Comparison of ENCODE assay signal across 8 mouse cellular contexts in genomic region chr10:128536266-128536940, GRCm38 (mm10). TPM values are rescaled to one million over a fixed set of nuclear protein-coding genes. Genes with fewer than 3 reads are reported as not detected.
DNase-seq lines count a peak whose midpoint lies in the region; ATAC-seq and TF ChIP-seq lines count a peak whose summit lies in the region.

No protein-coding gene starts in this region.

- DNase-seq in adipocyte (ENCODE audit: low spot score): peak; percentile 92
- peak; percentile 84 to 86 for DNase-seq in gastrocnemius, adult 8-10 months (ENCODE audit: low spot score in 2 of 2)
- peak; percentile 88 for DNase-seq in hindlimb bud, embryonic 11.5 days (ENCODE audit: extremely low spot score, low read depth, low spot score)
- DNase-seq in left cerebral cortex, adult 2 months (ENCODE audit: extremely low spot score in 1 of 2, low spot score in 2 of 2): peak; percentile 83 to 85
- DNase-seq in right cerebral cortex, adult 18-20 months: peak; percentile 89
- peak; percentile 90 for DNase-seq in urinary bladder, postnatal 14 days (ENCODE audit: low spot score)

- no peak for TF ChIP-seq POLR2A in cortical plate, adult 2 months (IDR thresholded peaks at IDR 0.05; ENCODE audit: extremely low read depth, insufficient read depth, low read length)

- H3K4me1 ChIP-seq in cortical plate, adult 2 months (ENCODE audit: control insufficient read depth, insufficient read depth, low read length): no peaks in the 10 kb centered on the region

- ATAC-seq in megakaryocyte, adult 5-6 weeks (ENCODE audit: poor library complexity, severe bottlenecking): peak; percentile 98

- H3K4me3 ChIP-seq in cortical plate, adult 2 months (ENCODE audit: insufficient read depth, low read length): no peak overlapping the region
- peak overlapping the region; percentile 27; the same call in 1 of the 2 replicates for H3K4me3 ChIP-seq in left cerebral cortex, adult 2 months

- TF ChIP-seq CTCF in cortical plate, adult 2 months (IDR thresholded peaks at IDR 0.05; ENCODE audit: extremely low read depth, insufficient read depth, low read length): peak; percentile 81
- peak; percentile 95 for TF ChIP-seq CTCF in left cerebral cortex, adult 2 months (IDR thresholded peaks at IDR 0.05)

- no peak overlapping the region for H3K27ac ChIP-seq in cortical plate, adult 2 months (ENCODE audit: insufficient read depth, low read length)
- H3K27ac ChIP-seq in left cerebral cortex, adult 2 months: peak overlapping the region; percentile 21; the same call in 1 of the 2 replicates

- intact Hi-C loops in left cerebral cortex, adult 2 months (cut with DNase I): loop anchor here (2.0 kb wide), 2 partner anchors 18 to 78 kb away; partner anchors contain the start of gene Smarcc2

RNA-seq across cellular contexts. Expression of gene Esyt1, which starts 10.7 kb away (rescaled TPM):
- 11.6 and 12.0 TPM in 2 replicates for polyA plus RNA-seq in cortical plate, adult 2 months (2012; rRNA removed)
- 10 to 100 TPM; 10.4 to 13.5 (median 13.4) TPM for total RNA-seq in gastrocnemius, adult 8-10 months (2022)
- 10 to 100 TPM; 10.2 to 10.4 TPM for total RNA-seq in left cerebral cortex, adult 2 months (2021)
- 125 and 127 TPM in 2 replicates for total RNA-seq in megakaryocyte, adult 5-6 weeks (2015)
- 266 and 267 TPM in 2 replicates for total RNA-seq in megakaryocyte, adult 5-6 weeks (2017)

RNA-seq across cellular contexts. Expression of gene Zc3h10, which starts 11.2 kb away (rescaled TPM):
- 11.9 and 12.9 TPM in 2 replicates for polyA plus RNA-seq in cortical plate, adult 2 months (2012; rRNA removed)
- total RNA-seq in gastrocnemius, adult 8-10 months (2022): 1 to 10 TPM; 5.7 to 7.5 (median 6.7) TPM
- total RNA-seq in left cerebral cortex, adult 2 months (2021): 10 to 100 TPM; 12.4 to 15.7 TPM
- total RNA-seq in megakaryocyte, adult 5-6 weeks (2015): 6.0 and 8.1 TPM in 2 replicates
- total RNA-seq in megakaryocyte, adult 5-6 weeks (2017): 12.9 and 14.5 TPM in 2 replicates

RNA-seq across cellular contexts. Expression of gene Rpl41, which starts 12.7 kb away (rescaled TPM):
- 2,251 and 2,284 TPM in 2 replicates for polyA plus RNA-seq in cortical plate, adult 2 months (2012; rRNA removed)
- total RNA-seq in gastrocnemius, adult 8-10 months (2022): 1,000 to 10,000 TPM in 2 of 4 experiments, 100 to 1,000 TPM in 2; 907 to 1,327 (median 1,023) TPM
- 1,000 to 10,000 TPM; 1,506 to 1,537 TPM for total RNA-seq in left cerebral cortex, adult 2 months (2021)
- total RNA-seq in megakaryocyte, adult 5-6 weeks (2015): 2,152 and 2,213 TPM in 2 replicates
- total RNA-seq in megakaryocyte, adult 5-6 weeks (2017): 1,919 and 2,042 TPM in 2 replicates

RNA-seq across cellular contexts. Expression of gene Pa2g4, which starts 29.4 kb away (rescaled TPM):
- 67.5 and 71.0 TPM in 2 replicates for polyA plus RNA-seq in cortical plate, adult 2 months (2012; rRNA removed)
- total RNA-seq in gastrocnemius, adult 8-10 months (2022): 10 to 100 TPM; 29.0 to 39.9 (median 33.1) TPM
- 10 to 100 TPM; 51.7 to 58.0 TPM for total RNA-seq in left cerebral cortex, adult 2 months (2021)
- total RNA-seq in megakaryocyte, adult 5-6 weeks (2015): 116 TPM in 2 replicates
- 90.4 and 95.0 TPM in 2 replicates for total RNA-seq in megakaryocyte, adult 5-6 weeks (2017)

RNA-seq across cellular contexts. Expression of gene Myl6b, which starts 37.9 kb away (rescaled TPM):
- polyA plus RNA-seq in cortical plate, adult 2 months (2012; rRNA removed): 33.7 and 36.7 TPM in 2 replicates
- 10 to 100 TPM in 2 of 4 experiments, 1 to 10 TPM in 2; 8.7 to 11.7 (median 10.0) TPM for total RNA-seq in gastrocnemius, adult 8-10 months (2022)
- total RNA-seq in left cerebral cortex, adult 2 months (2021): 10 to 100 TPM; 30.7 to 32.9 TPM
- 3.4 and 5.8 TPM in 2 replicates for total RNA-seq in megakaryocyte, adult 5-6 weeks (2015)
- total RNA-seq in megakaryocyte, adult 5-6 weeks (2017): 0.99 and 2.0 TPM in 2 replicates

Comparison
In these comparisons a context has a peak if more than half of its experiments do, and no peak if none do; other contexts are left out.
1. RNA of gene Esyt1, which starts 10.7 kb away (total RNA-seq): 125 to 267 TPM in megakaryocyte, adult 5-6 weeks; 10.4 to 13.5 TPM in gastrocnemius, adult 8-10 months and 10.2 to 10.4 TPM in left cerebral cortex, adult 2 months; every median in the first group is over 4 times any median in the second.
2. Peak in every context shown above with its lines, with median percentiles within 50 percentile points of each other: DNase-seq.